Mouse (Mus musculus): ENCODE measurements at regions not wholly inside any gene's neighbourhood (a gene's known extent, or its start where the extent isn't known, plus 50 kb on each side); places are given as distances from the start of the nearest gene placed in this dataset.

DNA sequence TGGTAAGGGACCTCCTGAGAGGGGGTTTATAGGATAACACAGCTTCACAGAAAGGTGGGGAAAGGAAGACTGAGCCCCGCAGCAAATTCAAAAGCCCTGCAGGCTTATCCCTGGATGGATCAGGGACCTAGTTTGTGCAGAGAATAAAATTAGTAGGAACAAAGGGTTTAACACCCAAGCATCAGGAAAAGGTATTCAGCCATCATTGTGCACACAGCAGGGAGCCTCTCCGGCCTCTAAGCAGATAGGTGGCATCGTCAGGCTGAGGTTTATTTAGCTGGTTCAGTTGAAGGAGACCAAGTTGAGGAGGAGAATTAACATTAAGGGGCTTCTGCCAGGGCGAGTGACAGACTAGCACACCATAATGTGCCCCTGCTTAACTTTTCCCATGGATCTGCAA is 571.3 kb downstream of the Cdk5rap2 start:
- Histone ChIP-seq H3K9ac (ENCODE audit: low read depth, low read length) (no peak overlapping the region), H3K27me3 (ENCODE audit: control insufficient read depth, insufficient read depth, low read length) (no peaks in the 10 kb centered on the region), H3K4me3 (no peak overlapping the region), H3K27ac (no peak overlapping the region), H3K36me3 (ENCODE audit: control insufficient read depth, insufficient read depth, low read length) (no peaks in the 10 kb centered on the region), H3K4me1 (ENCODE audit: control insufficient read depth, insufficient read depth, low read length) (no peaks in the 10 kb centered on the region), H3K79me2 (replicated peaks; ENCODE audit: control insufficient read depth, insufficient read depth, low read length) (no peaks in the 10 kb centered on the region)
- intact Hi-C loops (cut with DNase I) = no loop called here
- DNase-seq = no peak
- 53% methylated on average over 4 of the region's 4 CpGs for WGBS
- TF ChIP-seq POLR2A (IDR thresholded peaks at IDR 0.05; ENCODE audit: insufficient read depth, low read depth, low read length) = no peak
- TF ChIP-seq EP300 (IDR thresholded peaks at IDR 0.05; ENCODE audit: insufficient read depth, low read depth, low read length) = no peak
- no peak for TF ChIP-seq CTCF (IDR thresholded peaks at IDR 0.05)

DNA sequence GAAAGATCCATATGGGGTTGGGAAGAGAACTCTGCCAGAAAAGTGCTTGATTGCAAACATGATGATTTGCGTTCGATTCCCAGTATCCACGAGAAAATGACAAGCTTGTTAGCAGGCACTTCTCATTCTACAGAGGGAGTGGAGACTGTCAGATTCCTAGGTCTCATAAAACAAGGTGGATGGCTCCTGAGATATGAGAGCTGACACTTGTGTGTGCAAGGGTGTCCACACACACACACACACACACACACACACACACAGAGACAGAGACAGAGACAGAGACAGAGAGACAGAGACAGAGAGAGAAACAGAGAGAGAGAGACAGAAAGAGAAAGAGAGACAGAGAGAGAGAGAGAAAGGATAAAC is 585.4 kb downstream of the Cdk5rap2 start:
- intact Hi-C loops (cut with DNase I) = no loop called here
- Histone ChIP-seq H3K36me3 (ENCODE audit: control insufficient read depth, insufficient read depth, low read length) (no peaks in the 10 kb centered on the region), H3K27ac (no peak overlapping the region), H3K4me1 (ENCODE audit: control insufficient read depth, insufficient read depth, low read length) (no peaks in the 10 kb centered on the region), H3K27me3 (ENCODE audit: control insufficient read depth, insufficient read depth, low read length) (no peaks in the 10 kb centered on the region), H3K79me2 (replicated peaks; ENCODE audit: control insufficient read depth, insufficient read depth, low read length) (no peaks in the 10 kb centered on the region), H3K9ac (ENCODE audit: low read depth, low read length) (no peak overlapping the region), H3K4me3 (no peak overlapping the region)
- 62% methylated on average over 3 of the region's 3 CpGs for whole genome bisulfite sequencing
- TF ChIP-seq EP300 (IDR thresholded peaks at IDR 0.05; ENCODE audit: insufficient read depth, low read depth, low read length) (no peak), CTCF (IDR thresholded peaks at IDR 0.05) (no peak), POLR2A (IDR thresholded peaks at IDR 0.05; ENCODE audit: insufficient read depth, low read depth, low read length) (no peak)
- no peak for DNase-seq

- Histone ChIP-seq H3K9ac (ENCODE audit: low read depth, low read length) (no peak overlapping the region), H3K36me3 (ENCODE audit: control insufficient read depth, insufficient read depth, low read length) (no peaks in the 10 kb centered on the region), H3K4me1 (ENCODE audit: control insufficient read depth, insufficient read depth, low read length) (no peaks in the 10 kb centered on the region), H3K79me2 (replicated peaks; ENCODE audit: control insufficient read depth, insufficient read depth, low read length) (no peaks in the 10 kb centered on the region), H3K4me3 (no peak overlapping the region), H3K27me3 (ENCODE audit: control insufficient read depth, insufficient read depth, low read length) (no peaks in the 10 kb centered on the region), H3K27ac (no peak overlapping the region)
- intact Hi-C loops (cut with DNase I) = no loop called here
- TF ChIP-seq POLR2A (IDR thresholded peaks at IDR 0.05; ENCODE audit: insufficient read depth, low read depth, low read length) (no peak), EP300 (IDR thresholded peaks at IDR 0.05; ENCODE audit: insufficient read depth, low read depth, low read length) (no peak), CTCF (IDR thresholded peaks at IDR 0.05) (no peak)
- 55% methylated on average over 6 of the region's 6 CpGs for WGBS
- DNase-seq = no peak
Measured at GRCm38 (mm10) chr4:69824215-69824902, 585.9 kb downstream of the Cdk5rap2 start.

- no peak for DNase-seq
- Histone ChIP-seq H3K36me3 (ENCODE audit: control insufficient read depth, insufficient read depth, low read length) (no peaks in the 10 kb centered on the region), H3K79me2 (replicated peaks; ENCODE audit: control insufficient read depth, insufficient read depth, low read length) (no peaks in the 10 kb centered on the region), H3K27ac (no peak overlapping the region), H3K4me1 (ENCODE audit: control insufficient read depth, insufficient read depth, low read length) (no peaks in the 10 kb centered on the region), H3K4me3 (no peak overlapping the region), H3K9ac (ENCODE audit: low read depth, low read length) (no peak overlapping the region), H3K27me3 (ENCODE audit: control insufficient read depth, insufficient read depth, low read length) (no peaks in the 10 kb centered on the region)
- TF ChIP-seq EP300 (IDR thresholded peaks at IDR 0.05; ENCODE audit: insufficient read depth, low read depth, low read length) (no peak), CTCF (IDR thresholded peaks at IDR 0.05) (no peak), POLR2A (IDR thresholded peaks at IDR 0.05; ENCODE audit: insufficient read depth, low read depth, low read length) (no peak)
- WGBS = 14% methylated on average over 1 of the region's 1 CpGs
- intact Hi-C loops (cut with DNase I) = no loop called here
Measured at GRCm38 (mm10) chr4:69823311-69823940, 586.8 kb downstream of the Cdk5rap2 start.

GRCm38 (mm10) chr4:69818885-69819284 is 591.4 kb downstream of the Cdk5rap2 start:
- intact Hi-C loops (cut with DNase I) = no loop called here
- Histone ChIP-seq H3K36me3 (ENCODE audit: control insufficient read depth, insufficient read depth, low read length) (no peaks in the 10 kb centered on the region), H3K27me3 (ENCODE audit: control insufficient read depth, insufficient read depth, low read length) (no peaks in the 10 kb centered on the region), H3K79me2 (replicated peaks; ENCODE audit: control insufficient read depth, insufficient read depth, low read length) (no peaks in the 10 kb centered on the region), H3K27ac (no peak overlapping the region), H3K4me1 (ENCODE audit: control insufficient read depth, insufficient read depth, low read length) (no peaks in the 10 kb centered on the region), H3K4me3 (no peak overlapping the region), H3K9ac (ENCODE audit: low read depth, low read length) (no peak overlapping the region)
- no peak for DNase-seq
- no peak for TF ChIP-seq POLR2A (IDR thresholded peaks at IDR 0.05; ENCODE audit: insufficient read depth, low read depth, low read length)
- TF ChIP-seq CTCF (IDR thresholded peaks at IDR 0.05) = no peak
- TF ChIP-seq EP300 (IDR thresholded peaks at IDR 0.05; ENCODE audit: insufficient read depth, low read depth, low read length) = no peak
- 46% methylated on average over 3 of the region's 3 CpGs for WGBS

DNA sequence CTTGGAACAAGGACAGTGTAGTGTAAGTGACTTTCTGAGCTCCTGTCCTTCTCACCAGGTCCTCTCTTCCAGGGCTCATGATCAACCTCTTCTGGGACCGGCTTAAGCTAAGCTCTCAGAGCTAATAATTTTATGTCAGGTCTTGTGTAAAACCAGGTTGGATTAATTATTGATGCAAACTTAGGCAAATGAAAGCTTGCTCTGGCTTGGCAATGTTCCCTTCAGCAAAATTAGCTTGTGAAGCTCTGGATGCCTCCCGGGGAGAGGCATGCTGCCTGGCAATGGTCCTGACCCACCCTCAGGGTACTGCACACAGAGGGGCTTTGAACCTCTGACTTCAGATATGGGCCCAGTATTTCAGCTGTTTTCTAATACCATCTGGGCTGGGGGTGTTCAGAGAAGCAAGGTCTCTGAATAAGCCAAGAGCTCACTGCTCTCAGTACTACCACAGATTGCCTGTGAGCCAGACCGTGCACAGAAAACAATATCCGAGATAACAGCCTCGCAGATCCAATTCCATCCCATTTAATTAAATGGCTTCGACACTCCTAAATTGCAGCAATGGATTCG is 624.7 kb downstream of the Cdk5rap2 start:
- Histone ChIP-seq H3K27ac (no peak overlapping the region), H3K4me3 (no peak overlapping the region), H3K36me3 (ENCODE audit: control insufficient read depth, insufficient read depth, low read length) (no peaks in the 10 kb centered on the region), H3K27me3 (ENCODE audit: control insufficient read depth, insufficient read depth, low read length) (no peaks in the 10 kb centered on the region), H3K79me2 (replicated peaks; ENCODE audit: control insufficient read depth, insufficient read depth, low read length) (no peaks in the 10 kb centered on the region), H3K9ac (ENCODE audit: low read depth, low read length) (no peak overlapping the region), H3K4me1 (ENCODE audit: control insufficient read depth, insufficient read depth, low read length) (no peaks in the 10 kb centered on the region)
- WGBS = 79% methylated on average over 7 of the region's 7 CpGs
- no peak for DNase-seq
- intact Hi-C loops (cut with DNase I) = no loop called here
- TF ChIP-seq POLR2A (IDR thresholded peaks at IDR 0.05; ENCODE audit: insufficient read depth, low read depth, low read length) (no peak), EP300 (IDR thresholded peaks at IDR 0.05; ENCODE audit: insufficient read depth, low read depth, low read length) (no peak), CTCF (IDR thresholded peaks at IDR 0.05) (no peak)
